Mouse (Mus musculus) left cerebral cortex, adult 6 months (tissue): ENCODE data around the gene Gm10719. TPM values are rescaled to one million over a fixed set of nuclear protein-coding genes. Genes with fewer than 3 reads are reported as not detected.

Source experiments
- long read RNA-seq, 2 experiments: library from polyadenylated mRNA; unstranded; transcript quantifications; one replicate each; pipeline ENCODE4 v2.0.0; 2019 to 2020
- polyA plus RNA-seq: library from polyadenylated mRNA; unstranded; fragments of <200 nt; fragmentation: Nextera tagmentation; gene quantifications from 2 replicates; pipeline ENCODE4 v1.2.3, GENCODE M21; 2021

Gm10719 gene
- polyA plus RNA-seq: 2.3 TPM in 1 of 2 replicates, not detected in the other
- long read RNA-seq, experiment 1: 0 reads
- long read RNA-seq, experiment 2: 0 reads

GRCm38 (mm10) chr9:3017108-3017507, at the start of gene Gm10719:
Gene Gm10719, plus strand, starts transcription at chr9:3017408.

GRCm38 (mm10) chr9:3000445-3000972, 16.7 kb upstream of the Gm10719 start, which contains the start of gene Gm10722:
Gene Gm10722, plus strand, starts transcription at chr9:3000922.

GRCm38 (mm10) chr9:3002794-3003396, 14.3 kb upstream of the Gm10719 start, which contains the start of gene Gm11168:
Gene Gm11168, plus strand, starts transcription at chr9:3003346.

GRCm38 (mm10) chr9:3012733-3013279, 4.4 kb upstream of the Gm10719 start, which contains the start of gene Gm10721:
Gene Gm10721, plus strand, starts transcription at chr9:3013140.

GRCm38 (mm10) chr9:3015354-3015753, 1.9 kb upstream of the Gm10719 start, which contains the start of gene Gm10720:
Gene Gm10720, plus strand, starts transcription at chr9:3015654.

GRCm38 (mm10) chr9:3023312-3023984, 6.2 kb downstream of the Gm10719 start, which contains the start of gene Gm10718:
Gene Gm10718, plus strand, starts transcription at chr9:3023547.

GRCm38 (mm10) chr9:3024912-3025467, 7.8 kb downstream of the Gm10719 start, which contains the start of gene Gm10717:
Gene Gm10717, plus strand, starts transcription at chr9:3025417.

GRCm38 (mm10) chr9:3034299-3034698, 17.1 kb downstream of the Gm10719 start, which contains the start of gene Gm17535:
Gene Gm17535, plus strand, starts transcription at chr9:3034599.

DNA sequence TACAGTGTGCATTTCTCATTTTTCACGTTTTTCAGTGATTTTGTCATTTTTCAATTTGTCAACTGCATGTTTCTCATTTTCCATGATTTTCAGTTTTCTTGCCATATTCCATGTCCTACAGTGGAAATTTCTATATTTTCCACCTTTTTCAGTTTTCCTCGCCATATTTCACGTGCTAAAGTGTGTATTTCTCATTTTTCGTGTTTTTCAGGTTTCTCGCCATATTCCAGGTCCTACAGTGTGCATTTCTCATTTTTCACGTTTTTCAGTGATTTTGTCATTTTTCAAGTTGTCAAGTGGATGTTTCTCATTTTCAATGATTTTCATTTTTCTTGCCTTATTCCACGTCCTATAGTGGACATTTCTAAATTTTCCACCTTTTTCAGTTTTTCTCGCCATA, 19.4 kb downstream of the Gm10719 start, which contains the start of gene Gm10715:
Gm10715 (plus strand) TSS at position 301 of the 400 bp plus-strand sequence.

Other genes with a start within 250 kb of the Gm10719 start
- gene Gm10722, start 16.5 kb upstream of the Gm10719 start, polyA plus RNA-seq: 0.40 TPM in 1 of 2 replicates, not detected in the other
- gene Gm11168, start 14.1 kb upstream of the Gm10719 start, polyA plus RNA-seq: 0.46 TPM in 1 of 2 replicates, not detected in the other
- 0.49 TPM in 1 of 2 replicates, not detected in the other for gene Gm10721, start 4.3 kb upstream of the Gm10719 start, polyA plus RNA-seq
- not detected in 2 replicates for gene Gm10720, start 1.8 kb upstream of the Gm10719 start, polyA plus RNA-seq
- gene Gm10718, start 6.1 kb downstream of the Gm10719 start, polyA plus RNA-seq: 2.1 TPM in 1 of 2 replicates, not detected in the other
- gene Gm10717, start 8.0 kb downstream of the Gm10719 start, polyA plus RNA-seq: 2.4 TPM in 1 of 2 replicates, not detected in the other
- gene Gm17535, start 17.2 kb downstream of the Gm10719 start, polyA plus RNA-seq: not detected in 2 replicates
- not detected in 2 replicates for gene Gm10715, start 19.5 kb downstream of the Gm10719 start, polyA plus RNA-seq